Mouse (Mus musculus): ENCODE data around the gene Rps11.
A peak's percentile ranks its signal among the peaks of the same experiment; 100 is the strongest.
"Not testable (repeated sequence)": the region's sequence is repeated elsewhere in the genome, so short reads cannot be mapped to it uniquely, and the experiment has no call there.

The Rps11 gene

GRCm38 (mm10) chr7:45154096-45154992 is 30.1 kb upstream of the Rps11 start, which contains the start of the genes Pih1d1 and Aldh16a1:
TSS of gene Pih1d1 (plus strand) at chr7:45154303.
TSS of gene Aldh16a1 (minus strand) at chr7:45154584.
- peak; percentile 98 for DNase-seq (ENCODE audit: low read depth, low spot score)

- no peak for DNase-seq (ENCODE audit: low read depth, low spot score)
Observed at GRCm38 (mm10) chr7:45153586-45153985, 29.3 kb upstream of the Rps11 start.

- DNase-seq (ENCODE audit: low read depth, low spot score) = not testable (repeated sequence)
Observed at GRCm38 (mm10) chr7:45153052-45153451, 28.8 kb upstream of the Rps11 start.

- DNase-seq (ENCODE audit: low read depth, low spot score) = no peak
Observed at GRCm38 (mm10) chr7:45151303-45151702, 27.1 kb upstream of the Rps11 start.

- no peak for DNase-seq (ENCODE audit: low read depth, low spot score)
Observed at GRCm38 (mm10) chr7:45150321-45150720, 26.1 kb upstream of the Rps11 start.

- DNase-seq (ENCODE audit: low read depth, low spot score) = no peak
Observed at GRCm38 (mm10) chr7:45149545-45149944, 25.3 kb upstream of the Rps11 start.

- no peak for DNase-seq (ENCODE audit: low read depth, low spot score)
Observed at GRCm38 (mm10) chr7:45148534-45149098, 24.4 kb upstream of the Rps11 start.

- no peak for DNase-seq (ENCODE audit: low read depth, low spot score)
Observed at GRCm38 (mm10) chr7:45147899-45148298, 23.7 kb upstream of the Rps11 start.

GRCm38 (mm10) chr7:45147267-45147666 is 23.0 kb upstream of the Rps11 start:
- DNase-seq (ENCODE audit: low read depth, low spot score) = no peak

- DNase-seq (ENCODE audit: low read depth, low spot score) = no peak
Observed at GRCm38 (mm10) chr7:45145460-45145859, 21.2 kb upstream of the Rps11 start.

- DNase-seq (ENCODE audit: low read depth, low spot score) = no peak
Observed at GRCm38 (mm10) chr7:45144368-45145174, 20.3 kb upstream of the Rps11 start.

GRCm38 (mm10) chr7:45141914-45142313 is 17.7 kb upstream of the Rps11 start:
- DNase-seq (ENCODE audit: low read depth, low spot score) = no peak

GRCm38 (mm10) chr7:45141319-45141718 is 17.1 kb upstream of the Rps11 start:
- no peak for DNase-seq (ENCODE audit: low read depth, low spot score)

- DNase-seq (ENCODE audit: low read depth, low spot score) = no peak
Observed at GRCm38 (mm10) chr7:45139904-45140723, 15.9 kb upstream of the Rps11 start.

- no peak for DNase-seq (ENCODE audit: low read depth, low spot score)
Observed at GRCm38 (mm10) chr7:45138403-45138802, 14.2 kb upstream of the Rps11 start.

GRCm38 (mm10) chr7:45137171-45138006 is 13.2 kb upstream of the Rps11 start:
- no peak for DNase-seq (ENCODE audit: low read depth, low spot score)

- DNase-seq (ENCODE audit: low read depth, low spot score) = peak; percentile 93
Observed at GRCm38 (mm10) chr7:45135993-45136567, 11.8 kb upstream of the Rps11 start, which contains the start of the genes Gm45713 and Flt3l. TSS of gene Gm45713 (minus strand) at chr7:45136231. TSS of gene Flt3l (minus strand) at chr7:45136432.

GRCm38 (mm10) chr7:45135370-45135769 is 11.1 kb upstream of the Rps11 start:
- DNase-seq (ENCODE audit: low read depth, low spot score) = no peak

- DNase-seq (ENCODE audit: low read depth, low spot score) = no peak
Observed at GRCm38 (mm10) chr7:45134544-45135026, 10.3 kb upstream of the Rps11 start.
